Mouse (Mus musculus) heart, embryonic 15.5 days (tissue): ENCODE results near the gene Zdhhc21. TPM values are rescaled to one million over a fixed set of nuclear protein-coding genes. Genes with fewer than 3 reads are reported as not detected.

Experiments
- ATAC-seq: fragments of 200-750 bp; cut with Nextera tagmentation; replicated peaks from 2 replicates; pipeline ENCODE4 v1.8.0; 2017; ENCODE audit warnings: low read depth, moderate TSS enrichment; ENCODE audit not compliant: insufficient number of reproducible peaks, insufficient read depth, low FRiP score
- H3K27ac ChIP-seq: fragments of 300-500 bp; sonication (generic); 2 replicates; pipeline ENCODE4 v1.5.1; 2015; ENCODE audit warnings: mild to moderate bottlenecking, inconsistent platforms
- H3K27me3 ChIP-seq: fragments of 300-500 bp; sonication (generic); 2 replicates; pipeline ENCODE4 v1.6.1; 2015; ENCODE audit warnings: inconsistent platforms
- H3K36me3 ChIP-seq: fragments of 300-500 bp; sonication (generic); 2 replicates; pipeline ENCODE4 v1.6.1; 2015; ENCODE audit warnings: mild to moderate bottlenecking, inconsistent platforms
- H3K4me1 ChIP-seq: fragments of 300-500 bp; sonication (generic); replicated peaks from 2 replicates; pipeline ENCODE4 v1.6.1; 2015; ENCODE audit warnings: inconsistent platforms
- H3K4me2 ChIP-seq: fragments of 300-500 bp; sonication (generic); 2 replicates; pipeline ENCODE4 v1.6.1; 2015; ENCODE audit warnings: inconsistent platforms, mild to moderate bottlenecking, moderate library complexity
- H3K4me3 ChIP-seq: fragments of 300-500 bp; sonication (generic); 2 replicates; pipeline ENCODE4 v1.5.1; 2015; ENCODE audit warnings: mild to moderate bottlenecking, inconsistent platforms
- H3K9ac ChIP-seq: fragments of 300-500 bp; sonication (generic); 2 replicates; pipeline ENCODE4 v1.6.1; 2015; ENCODE audit warnings: mild to moderate bottlenecking, inconsistent platforms
- H3K9me3 ChIP-seq: fragments of 300-500 bp; sonication (generic); replicated peaks from 2 replicates; pipeline ENCODE4 v1.6.1; 2016; ENCODE audit warnings: inconsistent platforms
- WGBS: fragments of 180-500 bp; shearing (Covaris S2); methylation state at CpG from one replicate; pipeline ENCODE4 v1.1.7; 2015; ENCODE audit warnings: mixed read lengths; 5-methylcytosine and 5-hydroxymethylcytosine counted together
- polyA plus RNA-seq: library from polyadenylated mRNA; unstranded; fragments of >200 nt; fragmentation: Nextera tagmentation; extraction: Ambion mirVana; gene quantifications from 2 replicates; pipeline ENCODE4 v1.2.1, GENCODE M21; 2015

Gene Zdhhc21
- 9.0 and 10.1 TPM in 2 replicates for polyA plus RNA-seq

DNA sequence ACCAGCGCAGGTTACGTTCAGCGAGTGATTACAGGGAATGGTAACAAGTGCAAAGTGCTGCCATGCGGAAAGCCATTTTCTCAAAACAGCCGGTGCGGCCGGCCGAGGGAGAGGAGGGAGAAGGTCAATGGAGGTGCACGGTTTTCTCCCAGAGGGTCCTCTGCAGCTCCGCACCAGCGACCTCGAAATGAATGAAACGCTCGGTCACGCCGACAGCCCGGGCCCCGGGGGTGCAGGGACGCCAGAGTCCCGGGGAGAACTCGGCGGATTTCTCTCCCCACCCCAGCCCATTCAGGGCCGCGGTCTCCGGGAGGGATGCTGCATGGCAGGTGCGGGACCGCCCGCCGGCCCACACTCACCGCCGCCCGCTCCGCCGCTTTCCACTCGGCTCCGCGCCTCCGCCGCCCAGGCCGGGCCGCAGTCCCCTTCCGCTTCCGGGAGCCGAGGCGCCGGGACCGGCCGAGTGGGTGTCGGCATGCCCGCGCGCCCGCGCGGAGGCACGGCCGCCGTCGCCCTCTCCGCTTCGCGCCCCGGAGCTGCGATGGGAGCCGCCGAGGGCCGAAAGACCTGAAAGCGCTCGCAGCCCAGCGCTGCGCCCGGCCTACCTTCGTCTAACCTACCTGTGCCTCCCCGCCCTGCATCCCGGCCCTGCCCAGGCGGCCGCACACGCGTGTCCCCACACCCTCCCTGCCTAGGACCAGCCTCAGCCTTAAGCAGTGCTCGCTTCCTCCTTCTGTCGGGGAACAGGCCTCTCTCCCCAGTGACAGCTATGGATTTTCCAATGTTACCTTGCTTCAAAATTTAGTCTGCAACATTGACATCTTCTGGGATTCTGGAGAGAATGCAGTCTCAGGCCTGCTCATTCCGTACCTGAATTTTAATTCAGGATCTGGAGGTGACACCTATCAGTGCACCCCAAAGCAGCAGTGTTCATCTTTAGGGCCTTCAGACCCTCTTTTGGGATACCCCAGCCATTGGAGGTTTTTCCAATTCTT, at the start of gene Zdhhc21:
Gene Zdhhc21, minus strand, starts transcription at position 828 of the 995 bp plus-strand sequence.
- H3K9ac ChIP-seq, result peak within 1 kb of the TSS; percentile 84
- WGBS, result under 1% methylated on average over 69 of the region's 82 CpGs
- H3K27ac ChIP-seq, result peak within 1 kb of the TSS; percentile 81
- H3K4me1 ChIP-seq, result peaks cover 12% of the 10 kb centered on the region
- peak within 1 kb of the TSS; percentile 86 for H3K4me2 ChIP-seq
- H3K27me3 ChIP-seq, result no peaks in the 10 kb centered on the region
- peak within 1 kb of the TSS; percentile 85 for H3K4me3 ChIP-seq
- H3K36me3 ChIP-seq, result no peaks in the 10 kb centered on the region
- H3K9me3 ChIP-seq, result no peaks in the 10 kb centered on the region
- ATAC-seq, result peak; percentile 86

DNA sequence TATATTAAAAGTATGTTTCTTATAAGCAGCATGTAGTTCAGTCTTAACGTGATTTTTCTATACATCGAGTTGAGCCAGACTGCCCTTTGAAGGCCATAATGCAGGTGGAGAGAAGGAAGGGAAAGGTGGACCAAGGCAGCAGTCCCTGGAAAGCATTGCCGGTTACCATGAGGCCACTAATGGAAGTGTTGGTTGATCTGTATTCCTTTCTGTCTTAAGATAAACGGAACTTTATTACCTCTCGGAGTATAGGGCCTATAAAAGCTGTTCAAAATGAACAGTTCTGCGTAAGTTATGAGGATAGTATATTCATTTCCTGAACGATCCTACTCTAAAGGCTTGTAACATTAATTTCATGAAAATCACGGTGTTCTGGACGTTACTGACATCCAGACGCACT, 35.5 kb upstream of the Zdhhc21 start:
- Histone ChIP-seq H3K27ac (no peak overlapping the region), H3K4me1 (no peaks in the 10 kb centered on the region), H3K4me3 (no peak overlapping the region), H3K27me3 (no peaks in the 10 kb centered on the region), H3K9ac (no peak overlapping the region), H3K36me3 (no peaks in the 10 kb centered on the region), H3K4me2 (no peak overlapping the region), H3K9me3 (no peaks in the 10 kb centered on the region)
- 85% methylated on average over 10 of the region's 10 CpGs for WGBS
- ATAC-seq, result no peak

DNA sequence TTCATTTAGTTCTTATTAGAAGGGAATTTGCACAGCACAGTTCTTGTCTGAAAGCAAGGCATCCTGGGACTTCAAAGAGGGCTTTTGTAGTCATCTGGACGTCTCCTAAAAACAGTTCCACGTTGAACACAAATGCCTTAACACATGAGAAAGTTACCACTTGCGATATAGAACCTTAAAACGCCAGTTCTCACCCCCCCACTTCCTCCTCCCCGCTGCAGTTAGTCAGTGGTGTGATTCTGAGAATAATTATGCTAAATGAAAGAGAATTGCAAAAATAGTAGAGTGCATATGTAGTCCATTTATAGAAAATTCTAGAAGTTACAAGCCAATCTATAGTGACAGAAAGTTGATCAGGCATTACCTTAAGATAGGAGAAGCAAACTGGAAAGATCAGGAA, 32.5 kb upstream of the Zdhhc21 start:
- 77% methylated on average over 5 of the region's 5 CpGs for WGBS
- Histone ChIP-seq H3K36me3 (no peaks in the 10 kb centered on the region), H3K27ac (no peak overlapping the region), H3K9me3 (no peaks in the 10 kb centered on the region), H3K9ac (no peak overlapping the region), H3K4me1 (no peaks in the 10 kb centered on the region), H3K4me3 (no peak overlapping the region), H3K27me3 (no peaks in the 10 kb centered on the region), H3K4me2 (no peak overlapping the region)
- ATAC-seq, result no peak

DNA sequence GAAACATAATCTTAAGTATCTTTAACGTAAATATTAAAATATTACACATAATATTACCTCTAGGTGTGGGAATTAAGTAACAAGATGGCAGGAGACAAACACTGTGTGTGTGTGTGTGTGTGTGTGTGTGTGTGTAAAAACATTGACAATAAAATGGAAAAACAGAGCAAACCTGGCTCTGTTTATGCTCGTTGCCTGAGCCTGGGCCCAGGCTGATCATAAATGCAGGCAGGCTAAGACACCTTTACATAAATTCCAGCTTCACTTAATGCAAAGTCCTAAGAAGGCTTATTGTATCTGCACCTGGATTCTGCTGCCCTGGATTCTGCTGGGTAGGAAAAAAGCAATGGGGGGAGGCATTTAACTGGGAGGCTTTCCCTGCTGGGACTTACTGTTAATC, 31.8 kb upstream of the Zdhhc21 start:
- H3K9me3 ChIP-seq, result no peaks in the 10 kb centered on the region
- H3K4me3 ChIP-seq, result no peak overlapping the region
- H3K4me2 ChIP-seq, result no peak overlapping the region
- no peaks in the 10 kb centered on the region for H3K36me3 ChIP-seq
- H3K9ac ChIP-seq, result no peak overlapping the region
- WGBS, result 74% methylated on average over 2 of the region's 2 CpGs
- no peak for ATAC-seq
- H3K27ac ChIP-seq, result no peak overlapping the region
- no peaks in the 10 kb centered on the region for H3K4me1 ChIP-seq
- H3K27me3 ChIP-seq, result no peaks in the 10 kb centered on the region

DNA sequence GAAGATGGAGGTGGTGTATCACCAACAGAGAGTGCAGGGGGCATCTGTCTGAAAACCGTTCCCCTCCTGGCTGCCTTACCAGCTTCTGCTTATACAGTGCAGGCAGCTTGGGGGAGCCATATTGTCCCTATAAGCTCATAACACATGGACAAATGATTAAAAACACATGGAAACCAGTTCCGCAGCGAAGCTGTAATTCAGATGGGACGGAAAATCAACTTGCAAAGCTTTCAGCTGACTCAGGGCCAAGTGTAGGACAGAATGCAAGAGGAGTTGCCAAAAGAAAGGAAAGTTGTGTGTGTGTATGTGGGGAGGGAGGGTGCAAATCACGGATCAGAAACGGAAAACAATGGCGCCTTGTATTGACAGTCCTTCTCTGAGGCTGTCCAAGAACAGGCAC, 31.3 kb upstream of the Zdhhc21 start:
- WGBS, result 62% methylated on average over 7 of the region's 7 CpGs
- H3K4me3 ChIP-seq, result no peak overlapping the region
- no peaks in the 10 kb centered on the region for H3K9me3 ChIP-seq
- H3K27me3 ChIP-seq, result no peaks in the 10 kb centered on the region
- H3K27ac ChIP-seq, result peak overlapping the region; percentile 61
- H3K4me2 ChIP-seq, result no peak overlapping the region
- no peak overlapping the region for H3K9ac ChIP-seq
- H3K36me3 ChIP-seq, result no peaks in the 10 kb centered on the region
- no peaks in the 10 kb centered on the region for H3K4me1 ChIP-seq
- ATAC-seq, result peak; percentile 39; the same call in 1 of the 2 replicates

DNA sequence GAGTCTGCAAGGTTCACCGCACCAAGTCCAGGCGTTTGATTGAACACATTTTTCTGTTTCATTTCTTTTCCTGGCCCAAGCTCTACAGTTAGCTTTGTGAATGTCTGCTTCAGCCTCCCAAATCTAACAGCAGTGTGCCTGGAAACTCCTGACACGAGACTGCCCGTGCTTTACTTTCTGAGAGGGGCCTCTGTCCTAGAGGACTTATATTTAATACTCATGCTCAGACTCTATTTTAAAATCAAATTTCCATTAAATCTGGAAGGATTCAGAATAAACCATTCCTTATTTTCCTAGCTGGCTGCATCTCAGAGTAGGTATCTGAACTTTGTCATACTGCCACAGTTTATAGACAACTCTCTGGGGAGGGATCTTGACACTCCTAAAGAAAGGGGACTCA, 30.8 kb upstream of the Zdhhc21 start:
- no peaks in the 10 kb centered on the region for H3K9me3 ChIP-seq
- H3K27ac ChIP-seq, result peak overlapping the region; percentile 61
- ATAC-seq, result peak; percentile 7; the same call in 1 of the 2 replicates
- no peaks in the 10 kb centered on the region for H3K36me3 ChIP-seq
- H3K4me1 ChIP-seq, result no peaks in the 10 kb centered on the region
- no peaks in the 10 kb centered on the region for H3K27me3 ChIP-seq
- H3K4me2 ChIP-seq, result no peak overlapping the region
- WGBS, result 68% methylated on average over 4 of the region's 4 CpGs
- H3K9ac ChIP-seq, result no peak overlapping the region
- H3K4me3 ChIP-seq, result no peak overlapping the region

DNA sequence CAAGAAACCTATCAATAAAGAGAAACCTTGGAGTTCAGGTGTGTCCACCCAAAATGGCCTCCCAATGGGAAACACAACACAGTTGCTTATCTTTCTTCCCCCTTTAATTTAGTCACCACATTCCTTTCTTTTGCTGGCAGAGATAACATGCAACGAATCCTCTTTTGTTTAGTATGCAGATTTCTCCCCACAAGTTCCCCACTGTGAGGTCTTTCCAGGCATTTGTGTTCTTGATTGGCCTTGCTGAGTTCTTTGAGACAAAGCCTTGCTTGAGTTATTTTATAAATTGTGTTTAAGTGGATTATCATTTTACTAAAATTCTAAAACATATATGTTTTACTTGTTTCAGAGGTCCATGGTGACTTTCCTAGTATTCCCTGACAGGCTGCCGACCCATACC, 26.4 kb upstream of the Zdhhc21 start:
- 58% methylated on average over 2 of the region's 2 CpGs for WGBS
- H3K36me3 ChIP-seq, result no peaks in the 10 kb centered on the region

DNA sequence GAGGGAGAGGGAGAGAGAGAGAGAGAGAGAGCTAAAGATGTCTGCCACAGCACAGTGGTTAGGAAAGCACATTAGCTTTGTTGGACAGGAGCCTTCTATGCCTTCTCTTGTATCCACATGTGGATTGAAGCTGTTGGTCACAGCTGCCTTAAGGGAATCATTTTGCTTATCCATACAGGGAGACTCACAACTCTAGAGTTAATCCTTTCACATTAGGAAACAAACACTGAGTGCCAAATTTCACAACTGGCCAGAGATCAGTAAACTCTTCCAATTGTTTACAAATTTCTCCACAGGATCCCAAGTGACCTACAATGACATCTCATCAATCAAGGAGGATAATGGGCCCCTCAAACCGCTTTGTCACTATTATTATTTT, 25.8 kb upstream of the Zdhhc21 start:
- no peak overlapping the region for H3K4me2 ChIP-seq
- H3K4me1 ChIP-seq, result no peaks in the 10 kb centered on the region
- no peak for ATAC-seq
- no peak overlapping the region for H3K9ac ChIP-seq
- H3K4me3 ChIP-seq, result no peak overlapping the region
- no peaks in the 10 kb centered on the region for H3K36me3 ChIP-seq
- H3K27ac ChIP-seq, result no peak overlapping the region
- H3K27me3 ChIP-seq, result no peaks in the 10 kb centered on the region
- no peaks in the 10 kb centered on the region for H3K9me3 ChIP-seq
- WGBS, result 46% methylated on average over 1 of the region's 1 CpGs

More for the DNA sequence above, 26.4 kb upstream of the Zdhhc21 start:
- no peak overlapping the region for H3K27ac ChIP-seq
- no peaks in the 10 kb centered on the region for H3K9me3 ChIP-seq
- no peak overlapping the region for H3K4me2 ChIP-seq
- H3K4me1 ChIP-seq, result no peaks in the 10 kb centered on the region
- no peak for ATAC-seq
- no peak overlapping the region for H3K9ac ChIP-seq
- no peaks in the 10 kb centered on the region for H3K27me3 ChIP-seq
- no peak overlapping the region for H3K4me3 ChIP-seq

DNA sequence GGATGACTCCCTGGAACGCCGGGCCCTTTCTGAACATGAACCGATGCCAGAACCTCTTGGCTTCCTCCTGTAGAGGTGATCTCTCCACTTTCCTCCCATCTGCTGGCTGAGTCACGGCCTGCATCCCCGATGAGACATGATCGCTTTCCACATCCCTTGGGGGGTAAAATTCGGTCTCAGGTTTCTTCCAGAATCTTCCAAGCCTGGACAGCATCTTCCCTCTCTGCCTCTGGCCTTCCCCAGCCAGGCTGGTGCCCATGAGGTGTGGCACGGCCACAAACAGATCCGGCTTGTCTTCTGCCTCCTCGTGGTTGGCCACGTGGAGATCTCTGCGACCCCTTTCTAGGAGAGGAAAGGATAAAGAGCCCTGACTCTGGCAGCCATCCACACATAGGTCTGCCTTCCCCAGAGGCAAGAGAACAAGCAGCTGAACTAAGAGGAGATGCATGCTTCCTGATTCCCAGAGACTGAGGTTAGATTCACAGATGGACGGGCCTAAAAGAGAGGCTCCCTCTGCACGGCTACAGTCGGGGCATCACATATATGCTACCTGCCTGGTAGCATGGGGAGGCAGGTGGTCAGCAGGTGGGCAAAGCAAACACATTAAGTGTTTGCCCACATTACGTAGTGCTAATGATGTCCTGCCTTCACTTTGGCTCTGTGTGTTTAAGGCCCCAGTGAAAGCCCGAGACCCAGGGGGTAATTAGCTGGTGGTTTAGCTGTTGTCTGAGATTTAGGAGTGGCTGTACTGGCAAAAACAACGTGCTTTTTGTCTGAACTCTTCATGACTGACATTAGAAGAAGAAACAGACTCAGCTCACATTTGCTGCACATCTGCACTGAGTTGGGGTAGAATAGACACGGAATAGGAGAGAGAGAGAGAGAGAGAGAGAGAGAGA, 25.1 kb upstream of the Zdhhc21 start, which contains the start of gene Cer1:
Gene Cer1, minus strand, starts transcription at position 513 of the 899 bp plus-strand sequence.
- Histone ChIP-seq H3K4me1 (no peaks in the 10 kb centered on the region), H3K27me3 (no peaks in the 10 kb centered on the region), H3K9me3 (no peaks in the 10 kb centered on the region), H3K27ac (no peak within 1 kb of the TSS), H3K4me3 (no peak within 1 kb of the TSS), H3K9ac (no peak within 1 kb of the TSS), H3K4me2 (no peak within 1 kb of the TSS), H3K36me3 (no peaks in the 10 kb centered on the region)
- no peak for ATAC-seq
- 60% methylated on average over 18 of the region's 19 CpGs for WGBS

DNA sequence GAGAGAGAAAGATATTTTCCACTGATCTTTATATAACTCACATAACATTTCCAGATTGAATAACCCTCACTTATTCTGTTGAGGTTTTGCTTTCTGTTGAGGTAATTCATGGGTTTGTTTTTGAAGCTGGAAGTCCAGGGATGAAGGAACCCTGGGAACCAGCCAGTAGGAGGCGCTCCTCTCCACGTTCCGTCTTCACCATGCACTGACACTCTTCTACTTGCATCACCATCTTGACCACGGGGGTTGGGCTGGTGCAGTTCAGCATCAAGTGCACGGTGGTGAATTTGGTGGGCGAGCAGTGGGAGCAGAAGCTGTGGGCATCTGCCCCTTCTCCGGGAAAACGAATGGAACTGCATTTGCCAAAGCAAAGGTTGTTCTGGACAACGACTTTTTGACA, 22.7 kb upstream of the Zdhhc21 start:
- Histone ChIP-seq H3K27ac (no peak overlapping the region), H3K4me1 (no peaks in the 10 kb centered on the region), H3K9ac (no peak overlapping the region), H3K36me3 (no peaks in the 10 kb centered on the region), H3K9me3 (no peaks in the 10 kb centered on the region), H3K27me3 (no peaks in the 10 kb centered on the region), H3K4me3 (no peak overlapping the region), H3K4me2 (no peak overlapping the region)
- no peak for ATAC-seq
- 75% methylated on average over 9 of the region's 9 CpGs for WGBS

DNA sequence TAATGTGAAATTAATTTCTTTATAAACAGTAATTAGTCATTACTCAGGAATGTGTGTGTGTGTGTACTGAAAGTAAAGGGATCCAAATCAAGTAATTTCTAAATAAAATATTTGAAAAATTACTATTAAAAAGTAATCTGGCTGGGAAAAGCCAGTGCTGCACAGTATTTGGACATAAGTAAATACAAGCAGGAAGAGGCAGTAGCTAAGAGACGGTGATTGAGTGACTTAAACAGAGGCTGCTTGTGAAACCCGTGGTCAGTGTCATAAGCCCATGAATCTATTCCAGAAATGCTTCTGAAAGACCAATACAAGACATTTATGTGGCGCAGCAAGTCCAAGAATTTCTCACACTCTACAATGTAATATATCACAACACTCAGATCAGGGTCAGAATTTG, 21.6 kb upstream of the Zdhhc21 start:
- H3K36me3 ChIP-seq, result no peaks in the 10 kb centered on the region
- no peak for ATAC-seq
- WGBS, result 75% methylated on average over 3 of the region's 3 CpGs
- no peak overlapping the region for H3K27ac ChIP-seq
- no peaks in the 10 kb centered on the region for H3K9me3 ChIP-seq
- no peak overlapping the region for H3K4me2 ChIP-seq
- H3K9ac ChIP-seq, result no peak overlapping the region
- H3K4me3 ChIP-seq, result no peak overlapping the region
- no peaks in the 10 kb centered on the region for H3K4me1 ChIP-seq
- H3K27me3 ChIP-seq, result no peaks in the 10 kb centered on the region
